Mouse (Mus musculus) hindbrain, postnatal 0 days (tissue): ENCODE results near the gene AI182371. TPM values are rescaled to one million over a fixed set of nuclear protein-coding genes. Genes with fewer than 3 reads are reported as not detected.

ENCODE experiments used
- ATAC-seq: fragments of 200-750 bp; cut with Nextera tagmentation; 2 replicates; pipeline ENCODE4 v1.8.0; 2017; ENCODE audit warnings: mild to moderate bottlenecking, moderate TSS enrichment, moderate library complexity
- DNase-seq: peaks from one replicate; pipeline ENCODE4 v3.0.0-alpha.2; 2015; ENCODE audit warnings: low spot score
- H3K27ac ChIP-seq: fragments of 300-500 bp; sonication (generic); 2 replicates; pipeline ENCODE4 v1.5.1; 2014; ENCODE audit warnings: mild to moderate bottlenecking
- H3K27me3 ChIP-seq: fragments of 300-500 bp; sonication (generic); 2 replicates; pipeline ENCODE4 v1.6.1; 2014; ENCODE audit warnings: low read length, mixed read lengths; ENCODE audit not compliant: insufficient read depth
- H3K36me3 ChIP-seq: fragments of 300-500 bp; sonication (generic); 2 replicates; pipeline ENCODE4 v1.6.1; 2014; ENCODE audit warnings: low read length, mixed read lengths; ENCODE audit not compliant: insufficient read depth
- H3K4me1 ChIP-seq: fragments of 300-500 bp; sonication (generic); 2 replicates; pipeline ENCODE4 v1.6.1; 2014; ENCODE audit warnings: antibody characterized with exemption, low read length, mixed read lengths; ENCODE audit not compliant: insufficient read depth
- H3K4me2 ChIP-seq: fragments of 300-500 bp; sonication (generic); 2 replicates; pipeline ENCODE4 v1.6.1; 2014; ENCODE audit warnings: low read depth, mild to moderate bottlenecking, low read length, moderate library complexity, mixed read lengths
- H3K4me3 ChIP-seq: fragments of 300-500 bp; sonication (generic); 2 replicates; pipeline ENCODE4 v1.5.1; 2014; ENCODE audit warnings: low read length
- H3K9ac ChIP-seq: fragments of 300-500 bp; sonication (generic); replicated peaks from 2 replicates; pipeline ENCODE4 v1.6.1; 2014; ENCODE audit warnings: mild to moderate bottlenecking, low read length, moderate library complexity, mixed read lengths
- H3K9me3 ChIP-seq: fragments of 300-500 bp; sonication (generic); 2 replicates; pipeline ENCODE4 v1.6.1; 2016; ENCODE audit warnings: low read length, mixed read lengths
- CTCF ChIP-seq: IDR thresholded peaks from 2 replicates; pipeline ENCODE4 v1.5.1; 2016; ENCODE audit warnings: antibody characterized with exemption, control low read depth, low read depth
- WGBS: fragments of 180-500 bp; shearing (Covaris S2); extraction: QIAGEN DNeasy Blood & Tissue Kit; methylation state at CpG from one replicate; pipeline ENCODE4 v1.1.7; 2014; 5-methylcytosine and 5-hydroxymethylcytosine counted together
- polyA plus RNA-seq: library from polyadenylated mRNA; unstranded; fragments of >200 nt; fragmentation: Nextera tagmentation; extraction: Ambion mirVana; gene quantifications from 2 replicates; pipeline ENCODE4 v1.2.1, GENCODE M21; 2015
- total RNA-seq: library from RNA; depleted of rRNA; stranded (reverse); fragments of >200 nt; gene quantifications from 2 replicates; pipeline ENCODE4 v1.2.3, GENCODE M21; 2014

Gene AI182371
- total and polyA plus RNA-seq, 2 experiments from 2014 or later: 0.48 TPM; not detected in 1

DNA sequence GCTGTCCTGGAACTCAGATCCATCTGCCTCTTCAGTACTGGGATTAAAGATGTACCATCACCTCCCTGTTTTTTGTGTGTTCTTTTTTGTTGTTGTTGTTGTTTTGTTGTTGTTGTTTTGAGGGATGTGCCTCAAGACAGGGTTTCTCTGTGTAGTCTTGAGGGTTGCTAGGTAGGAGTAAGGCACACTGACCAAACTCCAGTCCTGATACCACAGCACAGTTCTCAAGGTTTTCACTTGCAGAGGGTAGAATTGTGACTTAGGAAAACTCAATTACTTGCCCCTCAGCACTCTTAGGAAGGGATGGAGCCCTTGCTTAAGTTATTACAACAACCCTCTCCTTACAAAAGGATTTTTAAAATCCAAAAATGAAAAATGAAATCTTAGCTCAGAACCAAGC lies 30.1 kb upstream of the AI182371 start:
- Histone ChIP-seq H3K9ac (no peak overlapping the region), H3K36me3 (peaks cover 4% of the 10 kb centered on the region; the same call in 1 of the 2 replicates), H3K9me3 (no peaks in the 10 kb centered on the region), H3K27me3 (no peaks in the 10 kb centered on the region), H3K4me2 (peak overlapping the region; percentile 60), H3K4me1 (no peaks in the 10 kb centered on the region), H3K4me3 (peak overlapping the region; percentile 42), H3K27ac (no peak overlapping the region)
- ATAC-seq (no peak), DNase-seq (no peak)
- no peak for TF ChIP-seq CTCF

DNA sequence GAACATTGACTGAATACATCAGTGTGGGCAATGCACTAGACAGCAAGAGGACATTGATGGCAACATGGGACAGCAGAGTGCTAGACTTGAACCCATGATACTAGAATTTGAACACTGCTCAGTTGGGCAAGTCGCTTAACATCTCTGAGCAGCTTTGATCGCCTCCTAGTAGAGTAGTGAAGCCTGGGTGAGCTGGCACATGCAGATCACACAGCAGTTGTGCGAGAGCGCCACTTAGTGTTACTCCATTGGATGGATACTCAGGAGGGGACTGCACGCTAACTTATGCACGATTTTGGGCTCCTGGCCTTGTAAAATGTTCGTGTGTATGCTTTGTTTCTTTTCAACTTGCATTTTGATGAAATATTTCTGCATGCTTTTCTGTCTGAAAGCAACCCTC lies 23.4 kb upstream of the AI182371 start:
- H3K9ac ChIP-seq: no peak overlapping the region
- ATAC-seq: no peak
- no peaks in the 10 kb centered on the region for H3K27me3 ChIP-seq
- no peak overlapping the region for H3K4me3 ChIP-seq
- DNase-seq: peak; percentile 19
- peaks cover 12% of the 10 kb centered on the region; the same call in 1 of the 2 replicates for H3K36me3 ChIP-seq
- no peaks in the 10 kb centered on the region for H3K4me1 ChIP-seq
- H3K9me3 ChIP-seq: no peaks in the 10 kb centered on the region
- H3K4me2 ChIP-seq: no peak overlapping the region
- peak; percentile 47 for TF ChIP-seq CTCF
- no peak overlapping the region for H3K27ac ChIP-seq
- WGBS: 70% methylated on average over 7 of the region's 7 CpGs

DNA sequence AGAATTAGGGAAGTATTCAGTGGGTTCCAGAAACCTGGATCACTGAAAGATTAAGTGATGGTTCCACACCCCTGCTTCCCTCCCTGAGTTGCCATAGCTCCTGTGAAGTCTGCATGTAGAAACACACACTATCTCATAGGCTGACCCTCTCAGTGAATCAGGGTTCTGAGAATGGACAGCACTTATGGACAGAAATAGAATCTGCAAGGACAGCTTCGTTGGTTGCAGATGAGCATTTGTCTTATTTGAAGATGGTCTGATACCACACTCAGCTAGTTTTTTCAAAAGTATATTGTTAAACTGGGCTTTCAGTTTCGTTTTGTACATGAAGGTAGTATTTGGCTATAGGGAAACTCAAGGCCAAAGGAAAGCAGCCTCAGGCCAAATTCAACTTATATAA lies 9.2 kb upstream of the AI182371 start:
- 85% methylated on average over 2 of the region's 2 CpGs for WGBS
- peak overlapping the region; percentile 55 for H3K4me2 ChIP-seq
- H3K4me3 ChIP-seq: no peak overlapping the region
- no peaks in the 10 kb centered on the region for H3K9me3 ChIP-seq
- H3K4me1 ChIP-seq: peaks cover 3% of the 10 kb centered on the region; the same call in 1 of the 2 replicates
- DNase-seq (no peak), ATAC-seq (no peak)
- no peaks in the 10 kb centered on the region for H3K27me3 ChIP-seq
- H3K9ac ChIP-seq: no peak overlapping the region
- H3K27ac ChIP-seq: no peak overlapping the region
- no peak for TF ChIP-seq CTCF
- H3K36me3 ChIP-seq: no peaks in the 10 kb centered on the region; the same call in 1 of the 2 replicates

DNA sequence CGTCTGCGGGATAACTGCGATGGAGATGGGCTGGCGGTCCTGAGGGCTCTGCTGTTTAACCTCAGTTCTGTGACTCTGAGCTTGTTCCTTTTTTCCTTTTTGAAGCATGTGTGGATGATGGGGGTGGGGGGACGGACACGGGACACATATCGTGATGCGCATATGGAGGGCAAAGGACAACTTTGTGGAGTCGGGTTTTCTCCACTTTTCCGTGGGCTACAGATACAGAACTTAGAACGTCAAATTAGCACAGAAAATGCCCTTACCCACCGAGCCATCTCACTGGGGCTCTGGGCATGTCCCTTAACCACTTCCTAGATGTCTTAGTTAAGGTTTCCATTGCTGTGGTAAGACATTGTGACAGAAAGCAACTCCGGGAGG lies 8.6 kb upstream of the AI182371 start:
- H3K9me3 ChIP-seq: no peaks in the 10 kb centered on the region
- TF ChIP-seq CTCF: no peak
- H3K27me3 ChIP-seq: no peaks in the 10 kb centered on the region
- H3K4me2 ChIP-seq: peak overlapping the region; percentile 55
- H3K27ac ChIP-seq: peak overlapping the region; percentile 89
- H3K36me3 ChIP-seq: no peaks in the 10 kb centered on the region; the same call in 1 of the 2 replicates
- peaks cover 3% of the 10 kb centered on the region; the same call in 1 of the 2 replicates for H3K4me1 ChIP-seq
- DNase-seq: no peak
- ATAC-seq: no peak; the same call in 1 of the 2 replicates
- H3K4me3 ChIP-seq: peak overlapping the region; percentile 79
- peak overlapping the region; percentile 72 for H3K9ac ChIP-seq
- 2% methylated on average over 13 of the region's 13 CpGs for WGBS

DNA sequence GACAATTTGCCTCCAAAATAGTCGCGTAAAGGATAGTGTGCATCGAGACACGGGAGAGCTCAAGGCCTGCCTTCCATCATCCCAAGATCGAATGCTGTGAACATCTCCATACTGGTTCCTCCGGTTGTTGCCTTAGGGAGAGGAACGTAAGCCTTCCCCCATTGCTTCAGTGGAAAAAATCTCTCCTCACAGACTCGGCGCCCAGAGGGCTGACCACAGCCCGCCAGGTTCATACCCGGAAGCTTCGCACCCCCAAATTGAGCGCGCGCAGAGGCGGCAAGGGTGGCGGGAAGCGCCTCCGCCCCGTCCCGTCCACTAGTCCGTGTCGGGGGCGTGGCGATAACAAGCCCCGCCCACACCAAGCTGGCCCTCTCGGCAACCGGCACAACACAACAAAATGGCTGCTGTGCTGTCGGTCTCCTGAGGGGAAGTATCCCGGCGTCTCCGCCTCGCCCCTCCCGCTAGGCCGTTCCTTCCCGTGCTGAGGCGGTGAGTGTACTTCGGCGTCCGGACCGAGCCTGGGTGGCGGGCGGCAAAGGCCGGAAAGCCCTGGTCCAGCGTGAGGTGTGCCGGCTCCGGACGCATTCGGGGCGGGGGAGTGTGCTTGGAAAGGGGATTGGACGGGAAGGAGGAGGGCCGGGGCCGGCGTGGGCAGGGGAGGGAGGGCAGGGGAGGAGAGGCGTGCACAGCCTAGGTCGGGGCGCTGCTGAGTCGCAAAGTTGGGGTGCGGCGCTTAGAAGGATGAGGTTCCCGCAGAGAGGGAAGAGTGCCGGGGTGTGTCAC lies 8.0 kb upstream of the AI182371 start, which contains the start of gene Cntrl:
Gene Cntrl, plus strand, starts transcription at position 352 of the 783 bp plus-strand sequence.
- Histone ChIP-seq H3K9me3 (no peaks in the 10 kb centered on the region), H3K4me2 (peak within 1 kb of the TSS; percentile 55), H3K9ac (peak within 1 kb of the TSS; percentile 72), H3K4me1 (peaks cover 3% of the 10 kb centered on the region; the same call in 1 of the 2 replicates), H3K27me3 (no peaks in the 10 kb centered on the region), H3K36me3 (no peaks in the 10 kb centered on the region), H3K4me3 (peak within 1 kb of the TSS; percentile 79), H3K27ac (peak within 1 kb of the TSS; percentile 89)
- no peak; the same call in 1 of the 2 replicates for TF ChIP-seq CTCF
- DNase-seq (peak; percentile 95), ATAC-seq (peak; percentile 97)
- WGBS: under 1% methylated on average over 62 of the region's 62 CpGs

DNA sequence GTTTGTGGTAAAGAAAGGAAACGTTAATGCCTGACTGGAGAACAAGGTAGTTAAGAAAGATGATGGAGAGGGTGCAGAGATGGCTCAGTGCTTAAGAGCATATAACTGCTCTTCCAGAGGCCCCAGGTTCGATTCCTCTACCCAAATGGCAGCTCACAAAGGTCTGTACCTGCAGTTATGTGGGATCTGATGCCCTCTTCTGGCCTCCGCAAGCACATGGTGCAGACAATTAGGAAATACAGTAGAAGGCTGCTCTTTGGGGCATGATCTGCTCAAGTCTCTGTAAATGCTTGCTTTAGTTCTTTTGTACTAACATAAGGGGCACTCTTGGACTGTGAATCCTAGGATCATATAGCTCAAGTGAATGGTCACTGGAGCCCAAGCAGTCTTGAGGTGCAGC lies 7.4 kb upstream of the AI182371 start:
- peak; percentile 51 for ATAC-seq
- 30% methylated on average over 3 of the region's 3 CpGs for WGBS
- Histone ChIP-seq H3K36me3 (no peaks in the 10 kb centered on the region), H3K27me3 (no peaks in the 10 kb centered on the region), H3K4me2 (peak overlapping the region; percentile 55), H3K9ac (peak overlapping the region; percentile 72), H3K4me3 (peak overlapping the region; percentile 79), H3K9me3 (no peaks in the 10 kb centered on the region), H3K27ac (peak overlapping the region; percentile 89), H3K4me1 (peaks cover 3% of the 10 kb centered on the region; the same call in 1 of the 2 replicates)
- DNase-seq: peak; percentile 81
- peak; percentile 78 for TF ChIP-seq CTCF
